Mouse (Mus musculus) urinary bladder, postnatal 25 days (tissue): ENCODE measurements around the gene Psip1.
A peak's percentile ranks its signal among the peaks of the same experiment; 100 is the strongest.
"Not testable (repeated sequence)": the region's sequence is repeated elsewhere in the genome, so short reads cannot be mapped to it uniquely, and the experiment has no call there.

Experiments
- DNase-seq: peaks from one replicate; pipeline ENCODE4 v3.0.0; 2022; ENCODE audit warnings: low spot score

Gene Psip1

GRCm38 (mm10) chr4:83486117-83486901 is at the start of gene Psip1:
Gene Psip1, minus strand, starts transcription at chr4:83486459.
- peak; percentile 86 for DNase-seq

DNA sequence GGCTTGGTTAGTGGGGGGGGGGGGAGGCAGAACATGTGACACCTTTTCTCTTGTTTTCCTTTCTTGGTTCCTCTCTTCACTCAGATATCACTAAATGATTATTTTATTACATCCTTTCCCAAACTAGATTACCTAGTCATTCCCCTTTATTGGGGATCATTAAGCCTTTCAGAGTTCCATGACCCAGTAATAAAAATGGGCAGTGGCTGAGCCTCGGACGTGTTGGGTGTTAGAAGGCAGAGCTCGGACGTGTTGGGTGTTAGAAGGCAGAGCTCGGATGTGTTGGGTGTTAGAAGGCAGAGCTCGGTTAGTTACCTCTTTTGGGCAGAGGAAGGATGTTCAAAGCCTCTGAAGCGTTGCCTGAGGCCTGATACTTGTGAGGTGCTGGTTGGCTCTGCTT is 47.8 kb upstream of the Psip1 start:
- DNase-seq, result no peak

DNA sequence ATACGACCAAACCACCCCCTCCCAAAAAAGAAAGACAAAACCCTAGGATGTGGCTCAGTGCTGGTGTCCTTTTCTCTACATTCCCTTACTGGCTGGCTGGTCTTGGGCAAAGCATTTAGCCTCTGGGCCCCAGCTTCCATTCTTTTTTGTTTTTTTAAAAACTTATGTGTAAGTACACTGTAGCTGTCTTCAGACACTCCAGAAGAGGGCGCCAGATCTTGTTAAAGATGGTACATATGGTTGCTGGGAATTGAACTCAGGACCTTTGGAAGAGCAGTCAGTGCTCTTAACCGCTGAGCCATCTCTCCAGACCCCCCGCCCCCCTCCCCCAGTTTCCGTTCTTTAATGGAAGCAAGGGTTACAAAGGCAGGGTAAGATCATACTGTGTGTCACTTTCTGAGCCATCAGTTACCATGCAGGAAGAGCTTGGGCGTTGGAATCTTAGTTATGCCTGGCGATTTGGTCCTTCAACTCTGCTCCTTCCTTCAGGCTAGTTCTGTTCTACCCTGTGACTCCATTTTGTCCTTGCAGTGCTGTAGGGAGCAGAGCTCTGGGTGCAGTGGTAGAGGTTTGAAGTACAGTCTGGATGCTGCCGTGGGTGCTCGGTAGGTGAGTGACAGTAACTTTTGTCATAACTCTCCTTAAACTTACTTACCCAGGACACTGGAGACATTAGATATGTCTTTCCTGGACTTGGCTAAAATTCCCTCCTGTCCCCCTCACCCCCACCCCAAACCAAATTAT is 47.1 kb upstream of the Psip1 start:
- DNase-seq, result no peak

DNA sequence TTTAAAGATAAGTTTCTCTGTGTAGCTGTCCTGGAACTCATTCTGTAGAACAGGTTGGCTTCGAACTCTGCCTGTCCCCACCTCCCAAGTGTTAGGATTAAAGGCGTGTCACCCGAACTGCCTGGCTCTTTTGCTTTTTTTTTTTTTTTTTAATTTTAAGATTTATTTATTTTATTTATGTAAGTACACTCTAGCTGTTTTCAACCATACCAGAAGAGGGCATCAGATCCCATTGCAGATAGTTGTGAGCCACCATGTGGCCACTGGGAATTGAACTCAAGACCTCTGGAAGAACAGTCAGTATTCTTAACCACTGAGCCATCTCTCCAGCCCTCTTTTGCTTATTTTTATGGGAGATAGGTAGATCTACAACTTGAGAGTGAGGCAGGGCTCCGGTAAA is 43.8 kb upstream of the Psip1 start:
- not testable (repeated sequence) for DNase-seq

DNA sequence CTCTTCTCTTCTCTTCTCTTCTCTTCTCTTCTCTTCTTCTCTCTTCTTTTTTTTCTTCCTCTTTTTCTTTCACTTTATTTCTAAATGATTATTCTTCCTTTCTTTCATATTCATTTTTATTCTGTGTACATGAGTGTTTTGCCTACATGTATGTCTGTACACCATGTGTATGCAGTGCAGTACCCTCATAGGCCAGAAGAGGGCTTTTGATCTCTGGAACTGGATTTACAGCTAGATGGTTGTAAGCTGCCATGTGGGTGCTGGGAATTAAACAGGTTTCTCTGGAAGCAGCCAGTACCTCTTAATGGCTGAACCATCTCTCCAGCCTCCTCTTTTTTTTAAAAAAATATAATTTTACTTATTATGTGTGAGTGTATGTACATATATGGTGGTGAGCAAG is 41.7 kb upstream of the Psip1 start:
- no peak for DNase-seq

- DNase-seq, result no peak
Measured at GRCm38 (mm10) chr4:83526988-83527334, 40.7 kb upstream of the Psip1 start.

- DNase-seq, result no peak
Measured at GRCm38 (mm10) chr4:83526270-83526987, 40.2 kb upstream of the Psip1 start.

DNA sequence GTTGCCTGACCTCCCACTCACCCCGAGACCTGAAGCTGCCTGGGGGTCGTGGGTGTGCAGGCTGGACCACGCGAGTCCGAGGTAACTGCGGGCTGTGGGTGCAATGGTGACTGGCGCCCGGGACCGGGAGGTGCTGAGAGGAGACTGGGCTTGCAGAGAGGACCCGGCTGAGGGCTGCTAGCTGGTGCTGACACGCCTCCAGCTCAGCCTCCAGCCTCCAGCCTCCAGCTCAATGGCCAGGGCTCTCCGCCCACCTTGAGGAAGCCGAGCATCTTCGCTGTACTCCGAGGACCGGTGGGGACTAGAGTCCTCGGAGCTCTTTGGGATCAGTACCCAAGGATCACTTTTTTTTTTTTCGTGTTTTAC is 39.4 kb upstream of the Psip1 start:
- no peak for DNase-seq

DNA sequence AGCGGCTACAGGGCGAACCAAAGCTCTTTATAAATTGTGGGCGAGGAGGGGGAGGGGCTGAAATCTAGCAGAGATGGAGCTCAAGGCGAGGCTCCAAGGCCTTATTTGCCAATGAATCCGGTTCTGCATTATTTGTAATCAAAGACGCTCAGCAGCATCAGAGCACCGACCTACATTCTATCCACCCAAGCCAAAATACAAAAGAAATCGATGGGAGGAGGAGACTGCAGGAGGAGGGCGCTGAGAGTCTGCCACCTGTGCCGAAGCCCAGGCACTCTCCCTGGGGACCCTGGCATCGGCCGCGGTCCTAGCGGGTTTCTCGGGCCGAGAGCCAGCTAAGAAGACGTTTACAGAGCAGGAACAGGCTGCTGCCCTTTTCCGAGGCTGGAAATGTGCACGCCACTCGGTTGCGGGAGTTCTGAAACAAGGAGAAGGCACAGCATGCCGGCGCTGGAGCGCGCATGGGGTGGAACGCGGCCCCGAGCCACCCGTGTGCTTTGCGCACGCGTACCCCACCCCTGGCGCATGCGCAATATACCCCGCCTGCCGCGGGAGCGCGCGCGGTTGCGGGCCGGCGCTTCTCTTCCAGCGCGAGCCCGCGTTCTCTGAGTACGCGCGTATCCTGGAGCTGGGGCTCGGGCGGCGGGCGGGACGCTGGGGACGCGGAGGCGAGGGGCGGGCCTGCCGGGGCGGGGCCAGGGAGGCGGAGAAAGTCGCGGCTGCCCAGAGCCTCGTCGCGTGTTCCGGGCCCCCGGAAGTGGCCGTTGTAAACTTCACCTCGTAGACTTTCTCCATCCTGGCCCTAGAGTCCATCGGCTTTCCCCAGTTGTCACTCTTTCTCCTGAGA is 38.8 kb upstream of the Psip1 start, which contains the start of gene Ccdc171:
TSS of gene Ccdc171 (plus strand) at position 703 of the 847 bp plus-strand sequence.
- peak; percentile 93 for DNase-seq

- no peak for DNase-seq
Measured at GRCm38 (mm10) chr4:83524456-83524842, 38.2 kb upstream of the Psip1 start.

DNA sequence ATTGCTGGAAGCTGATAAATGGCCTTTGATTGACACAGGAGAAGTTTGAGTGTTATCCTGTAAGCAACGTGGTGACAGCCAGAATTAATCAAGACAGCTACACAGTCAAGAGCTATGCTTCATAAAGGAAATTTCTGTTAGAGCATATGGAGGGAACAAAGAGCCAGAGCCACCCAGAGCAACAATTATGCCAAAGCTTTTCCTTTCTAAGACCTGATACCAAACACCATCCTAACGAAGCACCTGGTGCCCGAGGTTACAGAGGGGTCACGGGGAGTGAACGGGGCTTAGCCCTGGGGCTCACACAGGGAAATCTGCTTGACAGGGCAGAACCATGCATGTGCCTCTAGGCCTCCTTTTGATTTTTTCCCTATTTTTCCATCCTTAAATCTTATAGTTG is 35.8 kb upstream of the Psip1 start:
- no peak for DNase-seq

- no peak for DNase-seq
Measured at GRCm38 (mm10) chr4:83520308-83520707, 34.0 kb upstream of the Psip1 start.

- no peak for DNase-seq
Measured at GRCm38 (mm10) chr4:83519807-83520206, 33.5 kb upstream of the Psip1 start.

- DNase-seq, result no peak
Measured at GRCm38 (mm10) chr4:83519148-83519547, 32.9 kb upstream of the Psip1 start.

GRCm38 (mm10) chr4:83516144-83516543 is 29.9 kb upstream of the Psip1 start:
- DNase-seq, result not testable (repeated sequence)

- no peak for DNase-seq
Measured at GRCm38 (mm10) chr4:83514976-83515669, 28.9 kb upstream of the Psip1 start.

DNA sequence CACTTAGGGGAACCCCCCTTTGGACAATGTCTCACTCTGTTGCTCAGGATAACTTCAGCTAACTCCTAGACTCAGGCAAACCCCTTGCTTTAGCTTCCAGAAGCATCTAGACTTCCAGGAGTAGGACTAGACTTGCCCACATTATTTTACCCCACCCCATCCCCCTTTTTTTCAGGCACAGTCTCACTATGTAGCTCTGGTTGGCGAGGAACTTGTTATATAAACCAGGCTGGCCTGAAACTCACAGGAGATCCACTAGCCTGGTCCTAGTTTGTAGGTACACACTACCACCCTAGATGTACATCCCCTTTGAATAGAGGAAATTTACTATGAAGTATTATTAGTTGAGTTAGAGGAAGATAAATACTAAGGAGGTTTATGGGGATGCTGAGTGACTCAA is 27.9 kb upstream of the Psip1 start:
- no peak for DNase-seq

DNA sequence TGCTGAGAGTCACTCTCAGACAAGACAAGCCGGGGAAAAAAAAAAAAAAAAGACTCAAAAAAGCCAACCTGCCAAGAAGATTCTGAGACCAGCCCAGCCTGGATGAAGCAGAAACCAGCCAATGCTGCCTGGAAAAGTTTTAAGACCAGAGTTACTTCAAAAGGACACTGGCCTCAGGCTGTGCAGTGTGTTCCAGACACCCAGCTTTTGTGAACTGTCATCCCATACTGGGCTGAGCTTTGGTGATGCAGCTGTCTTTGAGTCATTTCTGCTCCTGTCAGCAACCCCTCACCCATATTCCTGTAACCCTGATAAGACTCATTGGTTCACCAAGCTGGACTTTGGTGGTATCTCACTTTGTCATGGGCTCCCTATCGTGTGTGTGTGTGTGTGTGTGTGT is 26.4 kb upstream of the Psip1 start:
- no peak for DNase-seq

DNA sequence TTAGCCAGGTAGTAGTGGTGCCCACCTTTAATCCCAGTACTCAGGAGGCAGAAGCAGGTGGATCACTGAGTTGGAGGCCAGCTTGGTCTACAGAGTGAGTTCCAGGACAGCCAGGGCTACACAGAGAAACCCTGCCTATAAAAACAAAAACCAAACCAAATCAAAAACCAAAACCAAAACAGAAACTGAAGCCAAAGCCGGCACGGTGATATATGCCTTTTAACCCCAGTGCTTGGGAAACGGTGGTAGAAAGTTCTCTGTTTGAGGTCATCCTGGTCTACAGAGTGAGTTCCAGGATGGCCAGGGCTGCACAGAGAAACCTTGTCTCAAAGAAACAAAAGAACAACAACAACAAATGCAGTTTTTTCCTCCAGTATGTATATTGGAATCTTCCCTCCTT is 26.0 kb upstream of the Psip1 start:
- DNase-seq, result no peak

GRCm38 (mm10) chr4:83511083-83511482 is 24.8 kb upstream of the Psip1 start:
- no peak for DNase-seq

DNA sequence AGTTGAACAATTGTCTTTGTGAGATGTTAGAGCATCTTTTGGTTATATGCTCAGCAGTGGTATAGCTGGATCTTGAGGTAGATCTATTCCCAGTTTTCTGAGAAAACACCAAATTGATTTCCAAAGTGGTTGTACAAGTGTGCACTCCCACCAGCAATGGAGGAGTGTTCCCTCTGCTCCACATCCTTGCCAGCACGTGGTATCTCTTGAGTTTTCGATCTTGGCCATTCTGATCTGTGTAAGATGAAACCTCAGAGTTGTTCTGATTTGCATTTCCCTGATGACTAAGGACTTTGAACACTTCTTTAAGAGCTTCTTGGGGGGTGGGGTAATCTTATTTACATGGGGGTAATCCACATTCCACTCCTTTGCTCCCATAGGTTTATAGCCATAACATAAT is 23.3 kb upstream of the Psip1 start:
- no peak for DNase-seq
